Mouse (Mus musculus) hindbrain, embryonic 15.5 days (tissue): ENCODE data around the gene Ptger1. TPM values are rescaled to one million over a fixed set of nuclear protein-coding genes. Genes with fewer than 3 reads are reported as not detected.
A peak's percentile ranks its signal among the peaks of the same experiment; 100 is the strongest.

Experiments
- ATAC-seq: fragments of 200-750 bp; cut with Nextera tagmentation; 2 replicates; pipeline ENCODE4 v1.8.0; 2017; ENCODE audit warnings: low read depth, moderate number of reproducible peaks, moderate TSS enrichment; ENCODE audit not compliant: low FRiP score
- H3K27ac ChIP-seq: fragments of 300-500 bp; sonication (generic); replicated peaks from 2 replicates; pipeline ENCODE4 v1.5.1; 2015; ENCODE audit warnings: mild to moderate bottlenecking, inconsistent platforms
- H3K27me3 ChIP-seq: fragments of 300-500 bp; sonication (generic); 2 replicates; pipeline ENCODE4 v1.6.1; 2015; ENCODE audit warnings: control low read depth, inconsistent platforms
- H3K36me3 ChIP-seq: fragments of 300-500 bp; sonication (generic); 2 replicates; pipeline ENCODE4 v1.6.1; 2015; ENCODE audit warnings: control low read depth, inconsistent platforms
- H3K4me1 ChIP-seq: fragments of 300-500 bp; sonication (generic); replicated peaks from 2 replicates; pipeline ENCODE4 v1.6.1; 2015; ENCODE audit warnings: control low read depth, inconsistent platforms
- H3K4me2 ChIP-seq: fragments of 300-500 bp; sonication (generic); 2 replicates; pipeline ENCODE4 v1.6.1; 2015; ENCODE audit warnings: moderate library complexity, mild to moderate bottlenecking, inconsistent platforms
- H3K4me3 ChIP-seq: fragments of 300-500 bp; sonication (generic); 2 replicates; pipeline ENCODE4 v1.5.1; 2015; ENCODE audit warnings: mild to moderate bottlenecking, inconsistent platforms
- H3K9ac ChIP-seq: fragments of 300-500 bp; sonication (generic); 2 replicates; pipeline ENCODE4 v1.6.1; 2015; ENCODE audit warnings: inconsistent platforms
- H3K9me3 ChIP-seq: fragments of 300-500 bp; sonication (generic); 2 replicates; pipeline ENCODE4 v1.6.1; 2016; ENCODE audit warnings: control low read depth, inconsistent platforms
- WGBS: fragments of 180-500 bp; shearing (Covaris S2); methylation state at CpG from one replicate; pipeline ENCODE4 v1.1.7; 2015; 5-methylcytosine and 5-hydroxymethylcytosine counted together
- polyA plus RNA-seq: library from polyadenylated mRNA; unstranded; fragments of >200 nt; fragmentation: Nextera tagmentation; extraction: Ambion mirVana; gene quantifications from 2 replicates; pipeline ENCODE4 v1.2.1, GENCODE M21; 2015

Gene Ptger1
- polyA plus RNA-seq, 1 experiment from 2014 or later = 1.0 TPM

DNA sequence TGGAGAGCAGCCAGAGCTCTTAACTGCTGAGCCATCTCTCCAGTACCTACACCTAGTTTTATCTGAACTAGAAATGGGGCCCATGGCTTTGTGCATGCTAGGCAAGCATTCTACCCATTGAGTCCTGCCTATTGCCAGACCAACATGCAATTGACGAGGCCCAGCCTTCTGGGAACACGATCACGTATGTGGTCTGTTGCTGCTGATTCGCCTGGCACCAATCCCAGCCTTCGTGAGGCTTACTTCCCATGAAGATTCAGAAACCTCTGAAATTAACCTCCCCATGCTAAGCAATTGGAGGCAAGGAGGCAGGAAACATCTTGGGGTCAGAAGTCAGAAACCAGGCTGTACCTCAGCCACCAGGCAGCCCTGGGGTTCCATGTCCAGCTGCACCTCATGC is 14.1 kb downstream of the Ptger1 start:
- Histone ChIP-seq H3K9ac (no peak overlapping the region), H3K4me2 (no peak overlapping the region), H3K9me3 (no peaks in the 10 kb centered on the region), H3K27me3 (no peaks in the 10 kb centered on the region), H3K27ac (no peak overlapping the region), H3K4me1 (no peaks in the 10 kb centered on the region), H3K4me3 (no peak overlapping the region), H3K36me3 (peaks cover 86% of the 10 kb centered on the region)
- no peak for ATAC-seq
- WGBS = 88% methylated on average over 5 of the region's 5 CpGs

- ATAC-seq = no peak
Measured at GRCm38 (mm10) chr8:83681099-83681498, 14.6 kb downstream of the Ptger1 start.

GRCm38 (mm10) chr8:83684517-83684916 is 18.0 kb downstream of the Ptger1 start:
- Histone ChIP-seq H3K4me3 (no peak overlapping the region), H3K36me3 (peaks cover 60% of the 10 kb centered on the region), H3K9ac (no peak overlapping the region), H3K27me3 (no peaks in the 10 kb centered on the region), H3K27ac (no peak overlapping the region), H3K9me3 (no peaks in the 10 kb centered on the region), H3K4me1 (no peaks in the 10 kb centered on the region), H3K4me2 (no peak overlapping the region)
- WGBS = 97% methylated on average over 9 of the region's 9 CpGs
- ATAC-seq = no peak

More at GRCm38 (mm10) chr8:83681099-83681498, 14.6 kb downstream of the Ptger1 start:
- 49% methylated on average over 6 of the region's 6 CpGs for WGBS
- Histone ChIP-seq H3K4me3 (no peak overlapping the region), H3K4me2 (no peak overlapping the region), H3K9ac (no peak overlapping the region), H3K27ac (no peak overlapping the region), H3K27me3 (no peaks in the 10 kb centered on the region), H3K9me3 (no peaks in the 10 kb centered on the region), H3K4me1 (no peaks in the 10 kb centered on the region), H3K36me3 (peaks cover 86% of the 10 kb centered on the region)

DNA sequence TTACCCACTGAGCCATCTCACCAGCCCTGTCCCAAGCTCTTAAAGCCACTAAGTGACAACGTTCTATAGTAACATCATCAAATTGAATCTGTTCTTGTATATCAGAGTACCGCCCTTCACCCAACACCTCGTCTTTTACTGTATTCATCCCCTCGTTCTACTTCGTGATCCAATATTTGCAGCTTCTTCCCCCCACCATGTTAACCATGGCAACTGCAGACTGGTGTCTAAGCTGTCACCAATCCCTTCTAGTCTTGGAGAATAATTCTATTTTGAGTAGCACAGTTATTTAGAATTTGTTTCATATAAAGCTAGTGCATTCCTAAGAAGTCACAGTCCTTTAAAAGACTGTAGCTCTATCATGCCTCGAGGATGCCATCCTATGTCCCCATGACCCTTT is 22.8 kb downstream of the Ptger1 start:
- peaks cover 46% of the 10 kb centered on the region for H3K36me3 ChIP-seq
- no peaks in the 10 kb centered on the region for H3K4me1 ChIP-seq
- H3K9ac ChIP-seq = no peak overlapping the region
- no peaks in the 10 kb centered on the region for H3K9me3 ChIP-seq
- H3K4me3 ChIP-seq = no peak overlapping the region
- no peaks in the 10 kb centered on the region for H3K27me3 ChIP-seq
- WGBS = 92% methylated on average over 6 of the region's 6 CpGs
- no peak overlapping the region for H3K27ac ChIP-seq
- no peak overlapping the region for H3K4me2 ChIP-seq
- ATAC-seq = no peak

DNA sequence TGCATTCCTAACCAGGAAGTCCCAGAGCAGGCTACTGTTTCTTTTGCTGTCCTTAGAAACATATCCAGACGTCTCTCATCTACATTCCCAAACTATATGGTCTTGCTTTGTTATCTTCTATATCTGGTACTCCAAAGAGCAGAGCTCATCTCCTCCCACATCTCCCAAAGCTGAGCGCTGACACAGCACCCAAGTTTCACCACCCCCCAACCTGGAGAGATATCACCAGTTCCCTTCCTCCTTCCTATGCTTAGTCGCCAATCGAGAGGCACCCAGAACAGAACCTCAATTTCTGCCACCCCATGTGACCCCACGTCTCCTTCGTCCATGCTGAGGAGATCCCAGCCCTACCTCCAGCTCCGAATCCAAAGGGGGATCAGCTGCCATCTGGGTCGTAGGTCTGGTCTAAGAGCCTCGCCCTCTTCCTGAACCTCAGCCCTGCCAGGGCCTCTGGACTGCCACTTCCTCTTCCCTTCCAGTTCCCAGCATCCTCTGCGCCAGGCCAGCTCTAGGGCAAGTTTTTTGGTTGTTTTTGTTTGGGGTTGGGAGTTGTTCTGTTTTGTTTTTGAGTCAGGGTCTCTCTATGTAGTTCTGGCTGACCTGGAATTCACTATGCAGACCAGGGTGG is 27.2 kb downstream of the Ptger1 start:
- H3K27me3 ChIP-seq = no peaks in the 10 kb centered on the region
- H3K9ac ChIP-seq = no peak overlapping the region
- WGBS = 86% methylated on average over 10 of the region's 10 CpGs
- no peak for ATAC-seq
- H3K4me3 ChIP-seq = no peak overlapping the region
- H3K36me3 ChIP-seq = peaks cover 31% of the 10 kb centered on the region
- peaks cover 24% of the 10 kb centered on the region for H3K4me1 ChIP-seq
- no peak overlapping the region for H3K27ac ChIP-seq
- H3K9me3 ChIP-seq = no peaks in the 10 kb centered on the region
- no peak overlapping the region for H3K4me2 ChIP-seq

DNA sequence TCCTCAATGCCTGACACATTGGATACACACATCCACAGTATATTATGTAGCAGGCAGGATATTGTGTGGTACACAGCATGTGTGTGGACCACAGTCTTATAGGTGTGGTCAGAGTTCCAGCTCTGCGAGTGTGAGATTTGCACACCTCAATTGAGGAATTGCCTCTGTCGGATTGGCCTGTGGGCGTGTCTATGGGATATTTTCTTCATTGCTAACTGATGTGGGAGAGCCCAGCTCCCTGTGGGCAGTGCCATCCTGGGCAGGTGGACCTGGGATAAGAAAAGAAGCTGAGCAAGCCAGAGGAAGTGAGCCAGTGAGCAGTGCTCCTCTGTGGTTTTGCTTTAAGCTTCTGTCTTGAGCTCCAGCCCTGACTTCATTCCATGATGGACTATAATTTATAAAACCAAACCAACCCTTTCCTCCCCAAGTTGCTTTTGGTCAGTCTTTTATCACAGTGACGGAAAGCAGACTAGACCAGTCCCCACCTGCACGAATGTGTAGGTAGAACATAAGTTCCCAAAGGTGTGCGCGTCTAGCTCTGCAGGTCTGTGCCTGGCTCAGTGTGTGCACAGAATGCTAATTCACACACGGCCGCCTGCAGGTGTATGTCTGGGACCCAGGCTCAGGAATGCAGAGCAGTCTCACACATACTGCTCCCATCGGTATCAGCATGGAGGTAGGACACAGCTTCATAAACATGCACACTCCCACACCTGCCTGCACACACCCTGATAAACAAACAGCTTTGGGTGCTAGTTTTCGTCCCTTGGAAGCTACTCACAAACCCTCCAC is 28.1 kb downstream of the Ptger1 start:
- Histone ChIP-seq H3K36me3 (peaks cover 30% of the 10 kb centered on the region), H3K27me3 (no peaks in the 10 kb centered on the region), H3K27ac (no peak overlapping the region), H3K9ac (no peak overlapping the region), H3K4me2 (no peak overlapping the region), H3K9me3 (no peaks in the 10 kb centered on the region), H3K4me3 (no peak overlapping the region), H3K4me1 (peaks cover 29% of the 10 kb centered on the region)
- no peak for ATAC-seq
- 90% methylated on average over 11 of the region's 11 CpGs for WGBS

DNA sequence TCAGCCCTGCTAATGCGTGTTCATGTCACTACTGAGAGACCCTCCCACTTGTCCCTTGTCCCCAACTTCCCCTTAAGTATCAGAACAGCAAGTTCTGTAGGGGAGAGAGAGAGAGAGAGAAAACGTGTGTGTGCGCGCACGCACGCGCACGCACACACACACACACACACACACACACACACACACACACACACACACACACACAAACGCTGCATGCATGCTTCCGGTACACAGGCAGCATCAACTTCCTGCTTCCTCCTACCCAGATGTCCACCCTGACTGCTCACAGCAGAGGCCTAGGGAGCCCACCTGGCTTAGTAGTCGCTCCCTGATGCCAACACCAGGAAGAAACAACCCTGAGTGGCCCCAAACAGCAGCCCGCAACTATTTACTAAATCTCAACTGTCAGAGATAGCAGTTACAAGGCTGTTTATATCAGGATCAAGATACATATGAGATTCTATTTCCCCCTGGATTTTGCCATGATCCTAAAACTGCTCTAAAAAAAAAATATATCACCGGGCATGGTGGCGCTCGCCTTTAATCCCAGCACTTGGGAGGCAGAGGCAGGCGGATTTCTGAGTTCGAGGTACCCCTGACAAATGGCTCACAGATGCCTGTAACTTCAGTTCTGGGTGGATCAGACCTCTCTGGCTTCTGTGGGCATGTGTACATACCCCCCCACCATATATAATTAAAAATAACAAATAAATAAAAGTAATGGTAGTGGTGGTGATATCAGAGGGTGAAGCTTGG is 29.1 kb downstream of the Ptger1 start:
- ATAC-seq = no peak
- H3K27me3 ChIP-seq = no peaks in the 10 kb centered on the region
- H3K4me2 ChIP-seq = no peak overlapping the region
- no peaks in the 10 kb centered on the region for H3K9me3 ChIP-seq
- H3K27ac ChIP-seq = no peak overlapping the region
- no peak overlapping the region for H3K4me3 ChIP-seq
- H3K36me3 ChIP-seq = peaks cover 21% of the 10 kb centered on the region
- WGBS = 86% methylated on average over 10 of the region's 17 CpGs
- H3K4me1 ChIP-seq = peaks cover 36% of the 10 kb centered on the region
- no peak overlapping the region for H3K9ac ChIP-seq

DNA sequence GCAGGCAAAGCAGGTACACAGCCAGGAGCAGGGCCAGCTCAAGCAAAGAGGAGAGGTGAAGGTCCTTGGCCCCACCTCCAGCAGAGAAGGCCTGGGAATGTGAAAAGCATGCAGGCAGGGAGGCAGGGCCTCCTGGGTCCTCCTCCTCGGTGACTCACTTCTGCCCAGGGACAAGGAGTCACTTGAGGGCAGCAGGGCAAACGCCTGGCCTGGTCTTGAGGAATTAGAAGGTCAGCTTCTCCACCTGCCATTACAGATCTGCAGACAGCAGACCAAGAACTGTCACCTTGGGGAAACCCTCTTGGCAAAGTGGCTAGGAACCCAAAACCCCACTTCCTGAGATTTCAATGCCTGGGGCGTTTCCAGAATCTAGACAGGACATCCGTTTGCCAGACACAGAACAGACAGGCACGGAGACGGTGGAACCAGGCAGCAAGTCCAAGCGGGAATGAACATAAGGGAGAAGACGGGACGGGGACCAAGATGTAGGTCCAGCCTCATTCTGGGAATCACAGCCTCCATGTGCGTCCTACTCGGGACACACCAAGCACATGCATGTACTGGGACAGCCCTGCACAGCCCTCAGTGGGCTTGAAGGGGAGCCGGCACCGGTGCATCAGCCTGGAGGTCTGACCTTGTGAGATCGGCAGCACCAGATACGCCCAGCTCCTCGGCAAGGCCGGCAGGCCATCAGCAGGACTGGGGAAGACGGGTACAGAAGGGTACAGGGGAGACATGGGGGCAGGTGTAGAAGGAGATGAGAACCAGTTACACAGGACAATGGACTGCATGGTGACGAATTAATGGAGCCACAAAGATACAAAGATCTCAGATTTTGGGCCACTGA is 31.1 kb downstream of the Ptger1 start:
- Histone ChIP-seq H3K4me1 (peaks cover 36% of the 10 kb centered on the region), H3K4me2 (peak overlapping the region; percentile 83), H3K4me3 (peak overlapping the region; percentile 79), H3K9ac (peak overlapping the region; percentile 88), H3K9me3 (no peaks in the 10 kb centered on the region), H3K27ac (peak overlapping the region; percentile 75; the same call in 1 of the 2 replicates), H3K36me3 (0 out of 2 replicates have a peak, but pooled peaks cover under 1% of the 10 kb centered on the region), H3K27me3 (no peaks in the 10 kb centered on the region)
- WGBS = 54% methylated on average over 19 of the region's 19 CpGs
- ATAC-seq = peak; percentile 15

DNA sequence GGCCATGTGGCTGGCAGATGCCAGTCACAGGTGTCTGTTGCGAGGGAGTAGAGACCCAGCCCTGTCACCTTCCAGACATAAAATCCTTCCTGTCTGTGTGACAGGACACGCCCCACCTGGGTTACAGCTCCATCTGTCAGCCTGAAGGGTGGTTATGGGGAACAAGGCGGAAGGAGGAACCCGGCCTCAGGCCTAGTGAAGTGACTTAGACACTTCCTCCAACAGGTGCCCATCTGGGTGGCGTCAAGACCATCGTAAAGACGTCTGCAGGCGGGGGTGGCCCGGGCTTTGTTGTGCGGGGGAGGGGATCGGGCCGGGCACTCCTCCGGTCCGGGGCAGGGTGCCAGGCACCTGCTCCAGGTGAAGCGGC is 31.8 kb downstream of the Ptger1 start:
- Histone ChIP-seq H3K4me2 (peak overlapping the region; percentile 83), H3K27ac (peak overlapping the region; percentile 75), H3K9ac (peak overlapping the region; percentile 88), H3K4me1 (peaks cover 36% of the 10 kb centered on the region), H3K36me3 (no peaks in the 10 kb centered on the region), H3K9me3 (no peaks in the 10 kb centered on the region), H3K27me3 (no peaks in the 10 kb centered on the region), H3K4me3 (peak overlapping the region; percentile 79)
- whole genome bisulfite sequencing = 5% methylated on average over 15 of the region's 15 CpGs
- ATAC-seq = peak; percentile 24

- ATAC-seq = peak; percentile 91
- H3K9me3 ChIP-seq = no peaks in the 10 kb centered on the region
- H3K9ac ChIP-seq = peak within 1 kb of the TSS; percentile 88
- no peaks in the 10 kb centered on the region for H3K27me3 ChIP-seq
- H3K4me2 ChIP-seq = peak within 1 kb of the TSS; percentile 83
- under 1% methylated on average over 60 of the region's 85 CpGs for WGBS
- H3K27ac ChIP-seq = peak within 1 kb of the TSS; percentile 75
- H3K4me3 ChIP-seq = peak within 1 kb of the TSS; percentile 79
- no peaks in the 10 kb centered on the region for H3K36me3 ChIP-seq
- peaks cover 36% of the 10 kb centered on the region for H3K4me1 ChIP-seq
Measured at GRCm38 (mm10) chr8:83698661-83699453, 32.4 kb downstream of the Ptger1 start, which contains the start of gene Pkn1. Gene Pkn1, minus strand, starts transcription at chr8:83699179.

GRCm38 (mm10) chr8:83699566-83699965 is 33.1 kb downstream of the Ptger1 start:
- H3K27me3 ChIP-seq = no peaks in the 10 kb centered on the region
- peak overlapping the region; percentile 79 for H3K4me3 ChIP-seq
- H3K4me1 ChIP-seq = peaks cover 36% of the 10 kb centered on the region
- no peaks in the 10 kb centered on the region for H3K9me3 ChIP-seq
- peak overlapping the region; percentile 75 for H3K27ac ChIP-seq
- 45% methylated on average over 9 of the region's 9 CpGs for WGBS
- H3K36me3 ChIP-seq = no peaks in the 10 kb centered on the region
- ATAC-seq = no peak
- peak overlapping the region; percentile 88 for H3K9ac ChIP-seq
- peak overlapping the region; percentile 83 for H3K4me2 ChIP-seq
